Mouse (Mus musculus) Patski (cell line): ENCODE measurements around the gene Cep170. TPM values are rescaled to one million over a fixed set of nuclear protein-coding genes. Genes with fewer than 3 reads are reported as not detected.

ENCODE experiments used
- ATAC-seq: fragments of 100-300 bp; one replicate; pipeline ENCODE4 v1.8.0; 2021
- CTCF ChIA-PET: fragments of 350-600 bp; sonication (Branson Sonifier 250); formaldehyde crosslinking; loops from one replicate; lab custom pipeline; 2022; ENCODE audit warnings: inconsistent platforms; lab: Charles Lee
- POLR2A ChIA-PET: fragments of 350-600 bp; sonication (Branson Sonifier 250); formaldehyde crosslinking; loops from one replicate; lab custom pipeline; 2022; ENCODE audit warnings: antibody characterized with exemption, inconsistent platforms; lab: Charles Lee
- DNase-seq: peaks from one replicate; pipeline ENCODE4 v3.0.0-alpha.2; 2011; ENCODE audit warnings: low read depth, low spot score
- H3K27me3 ChIP-seq: fragments of 371-371 bp; one replicate; pipeline ENCODE4 v1.5.1; 2021
- CTCF ChIP-seq: fragments of 100-300 bp; IDR thresholded peaks from one replicate; pipeline ENCODE4 v1.5.1; 2021
- in situ Hi-C: fragments of 300-500 bp; cut with MboI; formaldehyde crosslinking; loops from 3 replicates; pipeline ENCODE4 v1.11.1; 2018; ENCODE audit warnings: low pct_unique_long_range_greater_than_20kb, mixed read lengths
- polyA plus RNA-seq: library from polyadenylated mRNA; unstranded; gene quantifications from one replicate; pipeline ENCODE4 v1.2.3, GENCODE M21; 2021

The Cep170 gene
- polyA plus RNA-seq, 1 experiment from 2014 or later = 37.4 TPM

GRCm38 (mm10) chr1:176760673-176761072 lies 53.2 kb downstream of the Cep170 start:
- DNase-seq (no peak), ATAC-seq (no peak)
- ChIA-PET CTCF (no interaction called here), POLR2A (no interaction called here)
- in situ Hi-C loops = no loop called here
- no peak for TF ChIP-seq CTCF
- H3K27me3 ChIP-seq = no peaks in the 10 kb centered on the region

- ChIA-PET POLR2A (no interaction called here), CTCF (interaction anchor here (0.9 kb wide), 1 partner anchor 17 kb away, joined by 3 read pairs; no protein-coding TSS in a partner anchor)
- ATAC-seq (no peak), DNase-seq (no peak)
- TF ChIP-seq CTCF = no peak
- no peaks in the 10 kb centered on the region for H3K27me3 ChIP-seq
- in situ Hi-C loops = no loop called here
These were observed 58.3 kb downstream of the Cep170 start for GRCm38 (mm10) chr1:176755586-176755985.

GRCm38 (mm10) chr1:176753861-176754718 lies 59.8 kb downstream of the Cep170 start:
- in situ Hi-C loops = no loop called here
- DNase-seq = no peak
- H3K27me3 ChIP-seq = no peaks in the 10 kb centered on the region
- no peak for TF ChIP-seq CTCF
- no peak for ATAC-seq
- ChIA-PET CTCF (interaction anchor here (1.0 to 1.1 kb wide), 2 partner anchors 9 to 92 kb away, joined by 3 read pairs; no protein-coding TSS in a partner anchor), POLR2A (interaction anchor here (0.8 kb wide), 1 partner anchor 25 kb away, joined by 3 read pairs; no protein-coding TSS in a partner anchor)

GRCm38 (mm10) chr1:176749708-176750107 lies 64.2 kb downstream of the Cep170 start:
- ChIA-PET CTCF (no interaction called here), POLR2A (no interaction called here)
- no peaks in the 10 kb centered on the region for H3K27me3 ChIP-seq
- ATAC-seq (no peak), DNase-seq (no peak)
- in situ Hi-C loops = no loop called here
- TF ChIP-seq CTCF = no peak

- in situ Hi-C loops = loop anchor here (10.0 kb wide), 1 partner anchor 112 kb away; no protein-coding TSS in a partner anchor
- no peak for TF ChIP-seq CTCF
- ChIA-PET CTCF (interaction anchor here (1.5 kb wide), 1 partner anchor 10 kb away, joined by 3 read pairs; no protein-coding TSS in a partner anchor), POLR2A (no interaction called here)
- no peak for ATAC-seq
- H3K27me3 ChIP-seq = no peaks in the 10 kb centered on the region
- DNase-seq = no peak
These were observed 81.0 kb downstream of the Cep170 start for GRCm38 (mm10) chr1:176732834-176733233.

GRCm38 (mm10) chr1:176730528-176730927 lies 83.3 kb downstream of the Cep170 start:
- TF ChIP-seq CTCF = no peak
- ChIA-PET POLR2A (no interaction called here), CTCF (no interaction called here)
- H3K27me3 ChIP-seq = no peaks in the 10 kb centered on the region
- DNase-seq = no peak
- no peak for ATAC-seq
- in situ Hi-C loops = loop anchor here (10.0 kb wide), 1 partner anchor 114 kb away; no protein-coding TSS in a partner anchor

- POLR2A ChIA-PET = no interaction called here
- in situ Hi-C loops = no loop called here
- DNase-seq (no peak), ATAC-seq (no peak)
- no peak for TF ChIP-seq CTCF
- H3K27me3 ChIP-seq = no peaks in the 10 kb centered on the region
- CTCF ChIA-PET = no interaction called here
These were observed 86.5 kb downstream of the Cep170 start for GRCm38 (mm10) chr1:176727372-176727771.

- DNase-seq = no peak
- no peak for TF ChIP-seq CTCF
- peak; percentile 13 for ATAC-seq
- ChIA-PET POLR2A (no interaction called here), CTCF (no interaction called here)
- H3K27me3 ChIP-seq = no peaks in the 10 kb centered on the region
- in situ Hi-C loops = loop anchor here (5.0 kb wide), 1 partner anchor 138 kb away; no protein-coding TSS in a partner anchor
These were observed 89.1 kb downstream of the Cep170 start for GRCm38 (mm10) chr1:176724771-176725170.

GRCm38 (mm10) chr1:176723858-176724713 lies 89.8 kb downstream of the Cep170 start:
- DNase-seq (no peak), ATAC-seq (peak; percentile 14)
- TF ChIP-seq CTCF = no peak
- in situ Hi-C loops = loop anchor here (5.0 kb wide), 1 partner anchor 138 kb away; no protein-coding TSS in a partner anchor
- POLR2A ChIA-PET = no interaction called here
- CTCF ChIA-PET = no interaction called here
- H3K27me3 ChIP-seq = no peaks in the 10 kb centered on the region

- DNase-seq (no peak), ATAC-seq (peak; percentile 39)
- CTCF ChIA-PET = interaction anchor here (0.8 kb wide), 1 partner anchor 9 kb away, joined by 3 read pairs; no protein-coding TSS in a partner anchor
- in situ Hi-C loops = no loop called here
- H3K27me3 ChIP-seq = peaks cover 10% of the 10 kb centered on the region
- TF ChIP-seq CTCF = peak; percentile 65
- POLR2A ChIA-PET = no interaction called here
These were observed 101.4 kb downstream of the Cep170 start for GRCm38 (mm10) chr1:176712436-176712835.
